Mouse (Mus musculus): ENCODE measurements around the gene Olfr1458. TPM values are rescaled to one million over a fixed set of nuclear protein-coding genes. Genes with fewer than 3 reads are reported as not detected.

The Olfr1458 gene
- total RNA-seq (2014; rRNA removed) = not detected in 2 replicates
- not detected in 2 replicates for polyA plus RNA-seq (2012; rRNA removed)

DNA sequence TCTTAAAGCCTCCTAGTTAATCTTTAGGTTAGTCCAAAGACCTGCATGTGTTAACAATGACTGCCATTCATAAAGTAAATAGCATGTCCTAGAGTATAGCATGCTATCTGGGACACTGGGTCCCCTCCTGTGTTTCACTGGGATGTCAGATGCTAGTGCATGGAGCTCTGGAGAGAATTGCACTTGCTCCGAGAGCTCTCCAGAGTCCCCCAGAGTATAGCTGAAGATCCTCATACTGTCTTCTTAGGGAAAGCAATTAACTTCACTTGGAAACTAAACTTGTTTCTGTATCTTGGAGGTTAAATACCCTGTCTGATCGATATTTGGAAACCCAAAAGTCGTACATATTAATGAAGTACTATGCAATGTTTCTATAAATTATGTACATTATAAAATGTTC is at the start of gene Olfr1458:
Olfr1458 (minus strand) TSS at position 101 of the 400 bp plus-strand sequence.
- no peaks in the 10 kb centered on the region for H3K4me1 ChIP-seq (ENCODE audit: control insufficient read depth, insufficient read depth, low read length)
- H3K79me2 ChIP-seq (ENCODE audit: control insufficient read depth, insufficient read depth, low read length) = no peaks in the 10 kb centered on the region
- no peak for TF ChIP-seq POLR2A (IDR thresholded peaks at IDR 0.05; ENCODE audit: extremely low read depth, insufficient read depth, low read length)
- TF ChIP-seq CTCF (IDR thresholded peaks at IDR 0.05; ENCODE audit: low read depth, low read length) = no peak
- 76% methylated on average over 3 of the region's 3 CpGs for WGBS
- H3K27ac ChIP-seq (replicated peaks; ENCODE audit: insufficient read depth, low read depth, low read length) = no peak within 1 kb of the TSS
- H3K9ac ChIP-seq (ENCODE audit: low read depth, low read length) = no peak within 1 kb of the TSS
- no peaks in the 10 kb centered on the region for H3K27me3 ChIP-seq (ENCODE audit: control insufficient read depth, insufficient read depth, low read length)
- no peaks in the 10 kb centered on the region for H3K36me3 ChIP-seq (ENCODE audit: control insufficient read depth, insufficient read depth, low read length)
- DNase-seq (ENCODE audit: extremely low read depth, low read depth, low spot score) = no peak
- H3K4me3 ChIP-seq (ENCODE audit: insufficient read depth, low read depth, low read length) = no peak within 1 kb of the TSS

DNA sequence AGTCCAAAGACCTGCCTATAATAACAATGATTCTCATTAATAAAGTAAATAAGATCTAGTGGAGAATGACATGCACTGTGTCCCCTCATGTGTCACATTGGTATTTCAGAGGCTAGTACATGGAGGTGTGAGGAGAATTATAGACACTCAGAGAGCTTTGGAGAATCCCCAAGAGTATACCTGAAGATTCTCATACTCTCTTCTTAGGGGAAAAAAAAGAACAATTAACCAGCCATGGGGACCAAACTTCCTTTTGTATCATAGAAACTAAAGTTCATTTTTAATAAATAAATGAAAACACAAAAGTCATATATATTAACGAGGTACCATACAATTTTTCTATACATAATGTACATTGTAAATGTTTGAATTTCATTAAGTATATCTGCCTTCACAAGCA is 42.9 kb upstream of the Olfr1458 start, which contains the start of gene Olfr1459:
Olfr1459 (minus strand) TSS at position 101 of the 400 bp plus-strand sequence.
- Histone ChIP-seq H3K36me3 (ENCODE audit: control insufficient read depth, insufficient read depth, low read length) (no peaks in the 10 kb centered on the region), H3K4me3 (ENCODE audit: insufficient read depth, low read depth, low read length) (no peak within 1 kb of the TSS), H3K9ac (ENCODE audit: low read depth, low read length) (no peak within 1 kb of the TSS), H3K79me2 (ENCODE audit: control insufficient read depth, insufficient read depth, low read length) (no peaks in the 10 kb centered on the region), H3K27ac (replicated peaks; ENCODE audit: insufficient read depth, low read depth, low read length) (no peak within 1 kb of the TSS), H3K4me1 (ENCODE audit: control insufficient read depth, insufficient read depth, low read length) (no peaks in the 10 kb centered on the region), H3K27me3 (ENCODE audit: control insufficient read depth, insufficient read depth, low read length) (no peaks in the 10 kb centered on the region)
- TF ChIP-seq CTCF (IDR thresholded peaks at IDR 0.05; ENCODE audit: low read depth, low read length) = no peak
- TF ChIP-seq POLR2A (IDR thresholded peaks at IDR 0.05; ENCODE audit: extremely low read depth, insufficient read depth, low read length) = no peak
- 63% methylated on average over 1 of the region's 1 CpGs for WGBS
- DNase-seq (ENCODE audit: extremely low read depth, low read depth, low spot score) = no peak

DNA sequence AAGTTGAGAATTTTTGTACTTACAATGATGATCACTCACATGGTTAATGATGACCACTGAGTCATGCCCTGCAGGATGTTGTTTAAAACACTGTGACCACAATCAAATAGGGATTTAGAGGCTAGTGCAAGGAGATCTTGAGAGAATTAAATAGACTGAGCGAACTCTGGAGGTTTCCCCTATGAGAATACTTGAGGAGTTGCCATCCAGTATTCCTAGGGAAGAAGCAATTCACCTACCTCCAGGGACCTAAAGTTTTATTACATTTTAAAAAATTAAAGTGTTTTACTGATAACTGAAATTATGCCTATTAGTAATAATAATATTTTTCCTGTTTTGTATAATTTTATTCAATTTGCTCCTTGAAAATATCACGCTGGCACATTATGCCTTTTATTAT is 8.8 kb downstream of the Olfr1458 start, which contains the start of gene Olfr1457:
Olfr1457 (minus strand) TSS at position 101 of the 400 bp plus-strand sequence.
- no peak for TF ChIP-seq POLR2A (IDR thresholded peaks at IDR 0.05; ENCODE audit: extremely low read depth, insufficient read depth, low read length)
- no peak for TF ChIP-seq CTCF (IDR thresholded peaks at IDR 0.05; ENCODE audit: low read depth, low read length)
- Histone ChIP-seq H3K79me2 (ENCODE audit: control insufficient read depth, insufficient read depth, low read length) (no peaks in the 10 kb centered on the region), H3K4me1 (ENCODE audit: control insufficient read depth, insufficient read depth, low read length) (no peaks in the 10 kb centered on the region), H3K36me3 (ENCODE audit: control insufficient read depth, insufficient read depth, low read length) (no peaks in the 10 kb centered on the region), H3K27me3 (ENCODE audit: control insufficient read depth, insufficient read depth, low read length) (no peaks in the 10 kb centered on the region), H3K9ac (ENCODE audit: low read depth, low read length) (no peak within 1 kb of the TSS), H3K27ac (replicated peaks; ENCODE audit: insufficient read depth, low read depth, low read length) (no peak within 1 kb of the TSS), H3K4me3 (ENCODE audit: insufficient read depth, low read depth, low read length) (no peak within 1 kb of the TSS)
- WGBS = 57% methylated on average over 2 of the region's 2 CpGs
- DNase-seq (ENCODE audit: extremely low read depth, low read depth, low spot score) = no peak

DNA sequence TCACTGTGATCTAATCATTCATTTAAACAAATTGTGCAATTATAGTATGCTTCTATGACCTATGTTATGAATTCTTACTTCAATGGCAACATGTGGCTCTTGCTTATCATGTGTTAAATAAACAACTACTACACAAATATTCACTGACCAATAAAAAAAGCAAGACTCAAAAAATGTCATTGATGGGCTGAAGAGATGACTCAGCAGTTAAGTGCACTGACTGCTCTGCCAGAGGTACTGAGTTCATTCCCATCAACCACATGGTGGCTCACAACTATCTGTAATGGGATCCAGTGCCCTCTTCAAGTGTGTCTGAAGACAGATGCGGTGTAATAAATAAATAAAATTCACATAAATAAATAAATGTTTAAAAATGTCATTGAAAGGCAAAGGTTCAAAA is 12.7 kb downstream of the Olfr1458 start:
- no peak overlapping the region for H3K9ac ChIP-seq (ENCODE audit: low read depth, low read length)
- no peak overlapping the region for H3K27ac ChIP-seq (replicated peaks; ENCODE audit: insufficient read depth, low read depth, low read length)
- no peak overlapping the region for H3K4me3 ChIP-seq (ENCODE audit: insufficient read depth, low read depth, low read length)
- WGBS = 76% methylated on average over 1 of the region's 1 CpGs
- H3K27me3 ChIP-seq (ENCODE audit: control insufficient read depth, insufficient read depth, low read length) = no peaks in the 10 kb centered on the region
- H3K79me2 ChIP-seq (ENCODE audit: control insufficient read depth, insufficient read depth, low read length) = no peaks in the 10 kb centered on the region
- no peaks in the 10 kb centered on the region for H3K4me1 ChIP-seq (ENCODE audit: control insufficient read depth, insufficient read depth, low read length)
- TF ChIP-seq POLR2A (IDR thresholded peaks at IDR 0.05; ENCODE audit: extremely low read depth, insufficient read depth, low read length) = no peak
- no peak for TF ChIP-seq CTCF (IDR thresholded peaks at IDR 0.05; ENCODE audit: low read depth, low read length)
- H3K36me3 ChIP-seq (ENCODE audit: control insufficient read depth, insufficient read depth, low read length) = no peaks in the 10 kb centered on the region
- no peak for DNase-seq (ENCODE audit: extremely low read depth, low read depth, low spot score)

DNA sequence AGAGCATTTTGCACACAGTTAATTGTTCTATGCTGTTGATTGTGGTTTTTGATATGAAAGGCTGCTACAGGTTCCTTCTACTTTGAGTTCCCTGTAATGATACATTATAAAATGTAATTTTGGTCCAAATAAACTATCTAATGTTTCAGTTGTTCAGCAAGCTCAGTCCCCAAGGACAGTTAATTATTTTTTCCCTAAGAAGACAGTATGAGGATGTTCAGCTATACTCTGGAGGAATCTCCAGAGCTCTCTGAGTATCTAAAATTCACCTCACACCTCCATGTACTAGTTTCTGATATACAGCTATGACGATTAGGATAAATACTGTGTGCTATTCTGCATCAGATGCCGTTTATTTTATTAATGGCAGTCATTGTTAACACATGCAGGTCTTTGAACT is 46.3 kb downstream of the Olfr1458 start, which contains the start of gene Olfr1454:
Olfr1454 (plus strand) TSS at position 301 of the 400 bp plus-strand sequence.
- TF ChIP-seq CTCF (IDR thresholded peaks at IDR 0.05; ENCODE audit: low read depth, low read length) = no peak
- TF ChIP-seq POLR2A (IDR thresholded peaks at IDR 0.05; ENCODE audit: extremely low read depth, insufficient read depth, low read length) = no peak
- no peaks in the 10 kb centered on the region for H3K36me3 ChIP-seq (ENCODE audit: control insufficient read depth, insufficient read depth, low read length)
- H3K9ac ChIP-seq (ENCODE audit: low read depth, low read length) = no peak within 1 kb of the TSS
- H3K27me3 ChIP-seq (ENCODE audit: control insufficient read depth, insufficient read depth, low read length) = no peaks in the 10 kb centered on the region
- 51% methylated on average over 2 of the region's 2 CpGs for WGBS
- H3K79me2 ChIP-seq (ENCODE audit: control insufficient read depth, insufficient read depth, low read length) = no peaks in the 10 kb centered on the region
- H3K27ac ChIP-seq (replicated peaks; ENCODE audit: insufficient read depth, low read depth, low read length) = no peak within 1 kb of the TSS
- H3K4me1 ChIP-seq (ENCODE audit: control insufficient read depth, insufficient read depth, low read length) = no peaks in the 10 kb centered on the region
- DNase-seq (ENCODE audit: extremely low read depth, low read depth, low spot score) = no peak
- H3K4me3 ChIP-seq (ENCODE audit: insufficient read depth, low read depth, low read length) = no peak within 1 kb of the TSS

Other genes with a start within 250 kb of the Olfr1458 start
- not detected in 2 replicates for gene Olfr1444, start 249.5 kb downstream of the Olfr1458 start, total RNA-seq (2014; rRNA removed)
- not detected in 2 replicates for gene Olfr1444, start 249.5 kb downstream of the Olfr1458 start, polyA plus RNA-seq (2012; rRNA removed)
- not detected in 2 replicates for gene Olfr1445, start 222.9 kb downstream of the Olfr1458 start, total RNA-seq (2014; rRNA removed)
- not detected in 2 replicates for gene Olfr1445, start 222.9 kb downstream of the Olfr1458 start, polyA plus RNA-seq (2012; rRNA removed)
- not detected in 2 replicates for gene Olfr1446, start 213.3 kb downstream of the Olfr1458 start, total RNA-seq (2014; rRNA removed)
- gene Olfr1446, start 213.3 kb downstream of the Olfr1458 start, polyA plus RNA-seq (2012; rRNA removed) = not detected in 2 replicates
- gene Olfr1447, start 203.0 kb downstream of the Olfr1458 start, total RNA-seq (2014; rRNA removed) = not detected in 2 replicates
- gene Olfr1447, start 203.0 kb downstream of the Olfr1458 start, polyA plus RNA-seq (2012; rRNA removed) = not detected in 2 replicates
- gene Olfr1448, start 182.4 kb downstream of the Olfr1458 start, total RNA-seq (2014; rRNA removed) = not detected in 2 replicates
- not detected in 2 replicates for gene Olfr1448, start 182.4 kb downstream of the Olfr1458 start, polyA plus RNA-seq (2012; rRNA removed)
- not detected in 2 replicates for gene Olfr1449, start 175.9 kb downstream of the Olfr1458 start, total RNA-seq (2014; rRNA removed)
- not detected in 2 replicates for gene Olfr1449, start 175.9 kb downstream of the Olfr1458 start, polyA plus RNA-seq (2012; rRNA removed)
- gene Olfr1450, start 156.5 kb downstream of the Olfr1458 start, total RNA-seq (2014; rRNA removed) = not detected in 2 replicates
- not detected in 2 replicates for gene Olfr1450, start 156.5 kb downstream of the Olfr1458 start, polyA plus RNA-seq (2012; rRNA removed)
- gene Olfr1451, start 111.8 kb downstream of the Olfr1458 start, total RNA-seq (2014; rRNA removed) = not detected in 2 replicates
- gene Olfr1451, start 111.8 kb downstream of the Olfr1458 start, polyA plus RNA-seq (2012; rRNA removed) = not detected in 2 replicates
- gene Olfr1453, start 78.4 kb downstream of the Olfr1458 start, total RNA-seq (2014; rRNA removed) = not detected in 2 replicates
- gene Olfr1453, start 78.4 kb downstream of the Olfr1458 start, polyA plus RNA-seq (2012; rRNA removed) = not detected in 2 replicates
- gene Olfr1454, start 46.2 kb downstream of the Olfr1458 start, total RNA-seq (2014; rRNA removed) = not detected in 2 replicates
- gene Olfr1454, start 46.2 kb downstream of the Olfr1458 start, polyA plus RNA-seq (2012; rRNA removed) = not detected in 2 replicates
- not detected in 2 replicates for gene Olfr1457, start 8.9 kb downstream of the Olfr1458 start, total RNA-seq (2014; rRNA removed)
- gene Olfr1457, start 8.9 kb downstream of the Olfr1458 start, polyA plus RNA-seq (2012; rRNA removed) = not detected in 2 replicates
- gene Olfr1459, start 42.8 kb upstream of the Olfr1458 start, total RNA-seq (2014; rRNA removed) = not detected in 2 replicates
- not detected in 2 replicates for gene Olfr1459, start 42.8 kb upstream of the Olfr1458 start, polyA plus RNA-seq (2012; rRNA removed)
- gene Olfr1461, start 56.2 kb upstream of the Olfr1458 start, total RNA-seq (2014; rRNA removed) = not detected in 2 replicates
- not detected in 2 replicates for gene Olfr1461, start 56.2 kb upstream of the Olfr1458 start, polyA plus RNA-seq (2012; rRNA removed)
- gene Olfr1462, start 79.0 kb upstream of the Olfr1458 start, total RNA-seq (2014; rRNA removed) = not detected in 2 replicates
- not detected in 2 replicates for gene Olfr1462, start 79.0 kb upstream of the Olfr1458 start, polyA plus RNA-seq (2012; rRNA removed)
- not detected in 2 replicates for gene Olfr1463, start 124.6 kb upstream of the Olfr1458 start, total RNA-seq (2014; rRNA removed)
- not detected in 2 replicates for gene Olfr1463, start 124.6 kb upstream of the Olfr1458 start, polyA plus RNA-seq (2012; rRNA removed)
- not detected in 2 replicates for gene Olfr1465, start 208.8 kb upstream of the Olfr1458 start, total RNA-seq (2014; rRNA removed)
- not detected in 2 replicates for gene Olfr1465, start 208.8 kb upstream of the Olfr1458 start, polyA plus RNA-seq (2012; rRNA removed)
- not detected in 2 replicates for gene Olfr1466, start 232.1 kb upstream of the Olfr1458 start, total RNA-seq (2014; rRNA removed)
- not detected in 2 replicates for gene Olfr1466, start 232.1 kb upstream of the Olfr1458 start, polyA plus RNA-seq (2012; rRNA removed)

Measured in liver, adult 2 months (tissue).